Mouse (Mus musculus): ENCODE measurements around the gene Ttc27.
"Not testable (repeated sequence)": the region's sequence is repeated elsewhere in the genome, so short reads cannot be mapped to it uniquely, and the experiment has no call there.

DNA sequence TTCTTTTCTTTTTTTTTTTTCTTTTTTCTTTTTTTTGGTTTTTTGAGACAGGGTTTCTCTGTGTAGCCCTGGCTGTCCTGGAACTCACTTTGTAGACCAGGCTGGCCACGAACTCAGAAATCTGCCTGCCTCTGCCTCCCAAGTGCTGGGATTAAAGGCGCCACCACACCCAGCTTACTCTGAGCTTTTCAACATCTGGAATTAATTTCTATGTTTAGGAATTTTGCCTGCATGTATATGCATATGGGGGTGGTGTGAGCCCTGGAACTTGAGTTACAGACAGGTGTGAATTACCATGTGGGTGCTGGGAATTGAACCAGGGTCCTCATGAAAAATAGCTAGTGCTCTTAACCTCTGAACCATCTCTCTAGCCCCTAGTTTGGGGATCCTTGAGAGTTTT is 15.9 kb upstream of the Ttc27 start:
- not testable (repeated sequence) for TF ChIP-seq CTCF (IDR thresholded peaks at IDR 0.05; ENCODE audit: extremely low read depth, insufficient read length, insufficient replicate concordance, low read depth, low read length); POLR2A (IDR thresholded peaks at IDR 0.05; ENCODE audit: low read depth, low read length)

Data from small intestine, adult 2 months (tissue).